Mouse (Mus musculus): Measurements from ENCODE around the gene Gpr12.
A peak's percentile ranks its signal among the peaks of the same experiment; 100 is the strongest.
"Not testable (repeated sequence)": the region's sequence is repeated elsewhere in the genome, so short reads cannot be mapped to it uniquely, and the experiment has no call there.

Gpr12 gene

DNA sequence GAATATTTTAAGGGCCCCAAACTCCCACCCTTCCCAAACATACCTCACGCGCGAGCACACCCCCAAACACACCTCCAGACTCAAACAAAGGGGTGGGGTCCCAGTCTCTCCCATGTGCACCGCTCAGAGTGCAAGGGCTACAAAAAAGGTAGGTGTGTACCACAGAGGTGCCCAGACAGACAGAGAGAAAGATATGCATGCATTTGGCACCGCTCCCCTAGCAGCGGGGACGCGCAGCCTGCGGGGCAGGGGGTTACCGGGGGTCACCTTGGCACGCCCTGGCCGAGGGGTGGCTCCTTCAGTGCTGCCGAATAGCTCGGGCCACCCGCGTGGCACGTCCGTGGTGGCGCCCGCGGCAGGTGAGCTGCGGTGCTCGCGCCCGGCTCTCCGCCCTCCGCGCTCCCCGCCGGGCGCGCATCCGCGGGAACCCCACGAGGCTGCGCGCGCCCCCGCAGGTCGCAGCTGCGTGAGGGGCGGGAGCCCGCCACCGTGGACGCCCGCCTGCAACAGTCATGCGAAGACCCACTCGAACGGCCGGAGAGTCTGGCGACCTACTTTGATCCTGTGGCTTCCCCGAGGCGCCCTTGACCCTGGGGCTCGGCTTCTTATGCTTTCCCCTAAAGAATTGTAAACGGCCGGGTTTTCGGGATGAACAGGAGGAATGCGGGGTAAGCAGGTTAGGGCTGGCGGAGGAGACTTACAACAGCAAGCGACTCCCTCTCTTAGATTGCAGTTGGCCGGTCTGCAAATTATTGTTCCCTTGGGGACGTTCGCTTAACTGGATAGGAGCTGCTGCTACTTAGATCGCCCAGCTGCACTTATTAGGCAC is at the start of gene Gpr12:
Gene Gpr12 (minus strand): TSS at position 762 of the 829 bp plus-strand sequence.
- DNase-seq (ENCODE audit: low read depth, low spot score) = no peak

DNA sequence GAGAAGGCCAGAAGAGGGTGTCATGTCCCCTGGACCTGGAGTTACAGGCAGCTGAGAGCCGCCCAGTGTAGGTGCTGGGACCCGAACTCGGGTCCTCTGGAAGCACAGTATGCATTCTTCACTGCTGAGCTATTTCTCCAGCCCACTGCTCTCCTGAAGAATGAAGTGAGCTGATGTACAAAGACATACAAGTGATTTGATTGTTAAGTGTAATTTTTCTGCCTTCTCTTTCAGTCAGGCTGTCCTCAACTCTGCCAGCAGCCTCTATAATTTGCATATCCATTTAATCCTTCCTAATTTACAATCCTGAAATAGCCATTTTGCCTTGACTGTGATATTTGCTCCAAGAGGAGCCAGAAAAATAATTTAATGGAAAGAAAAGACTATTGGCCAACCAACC is 46.6 kb upstream of the Gpr12 start:
- no peak for DNase-seq (ENCODE audit: low read depth, low spot score)

DNA sequence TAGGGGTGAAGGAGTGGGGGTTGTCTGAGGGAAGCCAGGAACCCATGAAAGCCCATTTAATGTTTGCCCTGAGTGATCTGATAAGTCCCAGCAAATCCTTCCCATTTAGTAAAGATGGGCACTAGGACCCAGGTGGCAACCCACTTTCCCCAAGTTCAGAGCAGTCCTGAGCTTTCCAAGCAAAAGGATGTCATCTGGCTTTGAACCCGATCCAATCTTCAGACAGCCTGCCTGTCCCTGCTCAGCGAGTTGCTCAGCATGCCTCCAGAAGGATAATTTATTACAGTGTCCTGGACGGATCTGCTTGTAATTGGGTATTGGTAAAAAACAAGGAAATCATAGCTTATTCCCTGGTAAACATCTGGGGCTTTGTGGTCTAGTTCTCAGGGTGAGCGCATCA is 45.9 kb upstream of the Gpr12 start:
- DNase-seq (ENCODE audit: low read depth, low spot score) = no peak

DNA sequence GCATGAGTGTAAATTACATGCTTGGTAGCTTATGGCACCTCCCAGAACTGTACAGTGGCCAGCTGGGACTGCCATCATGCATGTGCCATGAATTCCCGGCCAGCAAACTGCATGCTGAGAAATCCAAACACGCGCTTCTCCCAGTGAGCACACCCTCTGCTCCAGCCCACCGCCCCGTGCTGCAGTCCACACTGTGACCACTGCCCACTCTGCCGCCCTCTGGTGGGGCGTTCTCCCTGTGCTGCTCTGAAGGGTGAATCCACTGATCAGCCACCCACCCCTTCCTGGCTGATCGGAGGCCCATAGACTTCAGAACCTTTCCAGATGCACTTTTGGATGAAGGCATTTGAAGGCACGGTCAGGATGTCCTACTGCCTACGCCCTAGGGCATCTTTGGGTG is 44.6 kb upstream of the Gpr12 start:
- no peak for DNase-seq (ENCODE audit: low read depth, low spot score)

DNA sequence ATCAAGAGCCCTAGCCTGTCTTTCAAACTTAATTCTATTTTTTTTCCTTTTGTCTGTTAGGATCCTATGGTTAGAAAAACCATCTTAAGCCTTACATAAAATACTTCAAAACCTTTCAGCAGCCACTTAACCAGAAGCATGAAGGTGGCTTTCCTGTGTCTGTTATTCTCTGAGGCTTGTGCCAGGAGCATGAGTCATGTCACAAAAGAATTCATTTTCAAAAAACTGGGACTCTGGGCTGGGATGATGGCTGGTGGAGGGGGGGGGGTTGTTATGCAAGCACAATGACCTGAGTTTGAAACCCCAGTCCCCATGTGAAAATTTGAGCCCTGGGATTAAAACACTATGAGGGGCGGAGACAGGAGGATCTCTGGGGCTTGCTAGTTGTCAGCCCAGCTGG is 43.8 kb upstream of the Gpr12 start:
- no peak for DNase-seq (ENCODE audit: low read depth, low spot score)

DNA sequence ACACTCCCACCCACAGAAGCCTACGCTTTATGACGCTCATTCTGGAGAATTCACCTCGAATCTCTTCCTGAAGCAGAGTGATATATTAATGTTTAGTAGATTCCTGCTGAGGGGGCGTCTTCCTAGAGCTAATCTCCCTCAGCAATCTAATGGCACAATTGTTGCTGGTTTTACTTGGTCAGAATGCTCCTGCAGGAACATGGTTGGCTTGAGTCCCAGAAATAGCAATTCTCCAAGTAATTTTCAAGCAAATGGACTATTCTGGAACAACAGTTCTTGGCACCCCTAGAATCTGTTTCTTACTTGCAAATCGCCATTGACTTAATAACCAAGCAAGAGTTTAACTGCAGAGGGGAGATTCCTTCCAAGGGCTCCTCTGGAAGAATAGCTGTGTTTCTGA is 42.9 kb upstream of the Gpr12 start:
- DNase-seq (ENCODE audit: low read depth, low spot score) = peak; percentile 35

DNA sequence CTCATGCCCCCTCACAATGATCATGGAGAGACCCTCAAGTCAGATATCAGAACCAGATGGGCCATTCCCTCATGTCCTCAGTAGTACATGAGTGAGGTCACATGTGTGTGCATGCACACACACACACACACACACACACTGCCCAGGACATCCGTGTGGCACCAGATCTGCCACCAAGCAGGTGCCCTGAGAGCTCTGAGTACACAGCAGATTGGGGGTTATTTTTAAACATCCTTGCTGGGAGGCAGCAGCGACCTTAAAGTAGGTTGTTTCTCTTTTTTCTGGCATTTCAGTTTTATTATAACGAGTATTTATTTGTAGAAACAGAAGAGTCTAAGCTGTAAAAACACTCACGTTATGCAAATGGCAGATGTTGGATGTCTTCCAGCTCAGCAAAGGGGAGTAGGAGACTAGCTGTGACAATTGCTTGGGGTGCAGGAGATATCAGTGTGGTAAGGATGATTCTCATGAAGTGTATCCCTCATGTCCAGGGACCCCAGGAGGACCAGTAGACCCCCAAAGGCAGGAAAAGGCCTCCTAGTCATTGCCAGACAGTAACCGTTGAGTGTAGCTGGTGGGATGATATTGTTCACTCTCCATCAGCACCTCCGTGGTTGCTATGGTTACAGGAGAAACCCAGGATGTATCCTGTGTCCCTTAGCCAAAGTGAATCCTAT is 40.7 kb upstream of the Gpr12 start:
- no peak for DNase-seq (ENCODE audit: low read depth, low spot score)

DNA sequence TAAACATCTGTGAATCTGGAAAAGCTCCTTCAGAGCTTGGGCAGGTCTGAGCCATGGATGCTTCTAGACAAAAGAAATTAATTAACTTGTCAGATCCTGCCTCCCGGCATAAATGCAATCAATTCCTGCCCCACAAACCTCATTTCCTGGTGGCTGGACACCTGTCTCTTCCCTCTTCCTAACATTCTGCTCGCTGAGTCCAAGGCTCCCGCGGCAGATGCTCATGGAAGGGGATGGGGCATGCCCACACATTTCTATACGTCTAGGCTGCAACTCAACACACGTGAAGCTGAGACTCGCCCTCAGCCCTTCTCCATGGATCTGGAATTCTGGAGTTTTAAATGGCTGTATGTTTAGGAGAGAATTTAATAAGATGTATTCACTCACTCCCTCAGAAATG is 26.8 kb upstream of the Gpr12 start:
- DNase-seq (ENCODE audit: low read depth, low spot score) = no peak

DNA sequence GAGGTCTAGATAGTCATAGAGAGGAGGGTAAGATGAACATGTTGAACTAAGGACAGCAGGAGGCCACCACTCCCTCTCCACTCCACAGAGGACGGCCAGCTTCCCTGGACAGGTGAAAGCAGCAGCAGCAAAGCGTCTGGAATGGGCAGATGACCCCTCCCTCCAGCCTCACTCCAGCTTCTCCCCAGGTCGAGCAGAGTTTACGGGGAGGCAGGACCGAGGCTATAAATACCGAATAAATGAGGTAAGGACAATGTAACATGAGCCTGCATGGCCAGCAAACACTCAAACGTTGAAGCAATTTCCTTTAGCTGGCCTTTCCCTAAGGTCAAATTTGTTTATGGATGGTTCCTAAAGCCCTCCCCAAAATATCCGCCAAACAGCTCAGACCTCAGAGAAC is 26.0 kb upstream of the Gpr12 start:
- no peak for DNase-seq (ENCODE audit: low read depth, low spot score)

DNA sequence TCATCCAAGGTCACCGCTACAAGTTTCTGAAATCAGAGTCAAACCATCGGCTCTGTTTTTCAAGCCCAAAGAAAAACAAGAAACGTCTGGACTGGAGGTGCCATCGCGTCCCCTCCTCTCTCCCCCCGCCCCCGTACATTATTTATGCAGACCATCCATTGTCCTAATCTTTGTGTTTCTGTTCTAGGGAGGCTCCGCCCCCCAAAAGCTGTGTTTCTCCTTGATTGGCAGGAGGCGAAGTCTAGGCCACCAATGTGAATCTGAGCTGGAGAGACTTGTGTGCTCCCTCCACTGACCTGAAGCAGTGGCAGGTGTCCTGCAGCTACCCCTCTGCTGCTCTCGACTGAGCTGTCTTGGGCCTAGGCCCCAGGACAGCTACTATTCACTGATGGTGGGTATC is 24.6 kb upstream of the Gpr12 start:
- no peak for DNase-seq (ENCODE audit: low read depth, low spot score)

DNA sequence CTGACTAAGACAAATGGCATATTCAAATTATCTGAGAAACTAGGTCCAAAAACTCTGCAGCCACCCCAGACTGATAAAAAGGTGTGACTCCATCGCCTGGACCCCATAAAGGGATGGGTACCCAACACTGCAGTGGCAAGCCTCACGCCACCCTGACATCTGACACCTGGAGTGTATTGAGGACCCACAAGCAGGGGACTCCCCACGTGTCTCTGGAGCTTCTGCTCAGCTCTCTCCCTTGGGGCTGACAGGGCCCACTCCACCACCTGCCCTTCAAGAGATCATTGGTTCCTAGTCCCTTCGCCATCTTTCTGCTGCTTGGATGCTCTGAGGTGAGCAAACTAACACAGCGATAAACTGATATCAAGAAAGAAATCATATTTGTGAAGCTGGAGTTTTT is 22.8 kb upstream of the Gpr12 start:
- DNase-seq (ENCODE audit: low read depth, low spot score) = no peak

DNA sequence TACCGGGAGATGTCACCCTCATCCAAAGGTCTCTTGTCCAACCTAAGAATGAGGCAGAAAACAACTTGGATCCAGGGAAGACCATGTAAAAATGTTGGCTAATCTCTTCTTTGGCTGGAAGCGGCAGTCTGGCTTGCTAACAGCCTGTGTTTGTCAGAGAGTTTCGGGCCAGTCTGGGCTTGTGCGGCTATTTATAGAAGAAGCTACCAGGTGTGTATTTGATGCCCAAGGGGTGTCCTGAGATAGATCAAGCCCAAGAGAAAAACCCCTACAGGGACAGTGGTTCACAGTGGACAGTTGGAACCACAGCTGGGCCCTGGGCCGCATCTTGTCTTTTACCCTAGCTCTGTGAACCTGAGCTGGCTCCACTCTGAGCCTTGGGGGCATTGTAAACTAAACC is 21.9 kb upstream of the Gpr12 start:
- DNase-seq (ENCODE audit: low read depth, low spot score) = no peak

DNA sequence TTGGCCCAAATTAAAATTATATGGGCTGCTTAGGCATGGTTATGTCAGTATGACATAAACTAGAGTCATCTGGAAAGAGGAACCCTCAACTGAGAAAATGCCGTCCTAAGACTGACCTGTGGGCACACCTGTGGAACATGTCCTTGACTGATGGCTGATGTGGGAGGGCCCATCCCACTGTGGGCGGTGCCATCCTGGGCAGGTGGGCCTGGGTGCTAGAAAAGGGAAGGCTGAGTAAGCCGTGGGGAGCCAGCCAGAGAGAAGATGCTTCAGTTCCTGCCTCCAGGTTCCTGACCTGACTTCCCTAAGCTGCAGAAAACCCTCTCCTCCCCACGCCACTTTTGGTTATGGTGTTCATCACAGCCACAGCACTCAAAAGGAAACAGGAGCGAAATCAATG is 21.2 kb upstream of the Gpr12 start:
- DNase-seq (ENCODE audit: low read depth, low spot score) = no peak

DNA sequence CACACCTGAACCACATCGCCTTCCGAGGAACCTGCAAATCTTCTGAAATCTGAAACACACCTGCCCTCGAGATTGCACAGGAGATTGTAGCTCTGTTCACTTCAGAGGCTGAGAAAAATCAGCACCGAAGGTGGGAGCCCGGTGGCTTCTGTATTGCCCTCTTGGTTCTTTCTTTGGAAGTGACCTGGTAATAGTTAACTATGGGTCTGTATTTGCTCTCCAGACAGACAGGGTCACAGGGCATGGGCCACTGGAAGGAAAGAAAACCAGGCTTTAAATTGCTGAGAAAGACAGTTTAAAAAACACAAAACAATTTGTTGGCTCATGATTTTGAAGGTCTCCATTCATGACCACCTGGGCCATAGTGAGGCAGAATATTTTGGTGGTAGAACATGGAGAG is 14.9 kb upstream of the Gpr12 start:
- no peak for DNase-seq (ENCODE audit: low read depth, low spot score)

DNA sequence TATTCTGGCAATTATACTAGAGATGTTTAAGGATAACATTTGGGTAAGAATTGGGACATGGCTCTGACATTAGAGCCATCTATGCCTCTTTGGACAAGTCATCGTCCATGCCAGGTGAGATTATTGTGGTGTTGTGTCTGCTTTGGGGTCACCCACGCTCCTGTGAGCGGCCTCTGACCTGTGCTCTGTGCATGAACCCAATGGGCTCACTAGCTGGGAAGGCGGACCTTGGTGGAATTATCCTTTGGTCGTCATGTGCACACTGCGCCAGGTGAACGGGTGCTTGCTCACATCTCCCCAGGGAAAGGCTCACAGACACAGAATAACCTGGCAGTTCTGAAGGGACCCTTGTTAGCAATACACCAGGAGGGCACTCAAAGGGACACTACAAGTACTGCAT is 14.2 kb upstream of the Gpr12 start:
- not testable (repeated sequence) for DNase-seq (ENCODE audit: low read depth, low spot score)

DNA sequence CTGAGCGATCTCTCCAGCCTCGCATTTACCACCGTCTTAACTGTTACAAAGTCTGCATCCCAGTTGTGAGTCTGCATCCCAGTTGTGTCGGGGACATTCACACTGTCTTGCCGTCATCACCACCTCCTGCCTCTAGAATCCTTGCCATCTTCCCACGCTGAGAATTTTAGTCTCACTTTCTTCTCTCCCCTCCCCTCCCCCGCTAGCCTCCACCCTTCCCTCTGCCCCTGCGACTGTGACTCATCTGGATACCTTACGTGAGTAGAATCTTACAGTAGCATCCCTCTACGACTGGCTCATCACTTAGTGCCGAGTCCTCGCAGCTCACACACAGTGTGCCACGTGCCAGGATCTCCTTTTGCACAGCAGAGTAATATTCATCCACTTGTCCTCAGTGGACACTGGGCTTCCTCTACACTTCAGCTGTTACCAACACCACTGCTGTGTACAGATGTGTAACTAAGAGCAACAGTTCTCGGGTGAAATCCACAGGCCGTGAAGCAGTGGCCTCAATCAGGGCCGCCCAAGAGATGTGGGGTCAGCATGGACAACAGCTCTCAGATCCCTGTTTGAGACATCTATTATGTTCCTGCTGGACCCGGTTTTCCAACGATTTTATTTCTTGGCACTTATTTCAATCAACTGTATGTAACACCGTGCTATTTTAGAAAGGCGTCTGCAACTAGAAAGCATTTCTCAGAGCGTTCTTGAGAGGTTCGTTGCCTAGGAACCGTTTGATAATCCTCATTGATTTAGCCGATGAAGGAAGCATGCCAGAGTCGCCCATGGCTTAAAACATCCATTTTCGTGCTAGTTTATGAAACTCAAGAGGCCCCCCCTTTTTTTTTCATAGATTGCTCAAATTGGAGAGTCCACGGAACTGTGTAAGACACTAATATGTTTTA is 13.4 kb upstream of the Gpr12 start:
- DNase-seq (ENCODE audit: low read depth, low spot score) = no peak

DNA sequence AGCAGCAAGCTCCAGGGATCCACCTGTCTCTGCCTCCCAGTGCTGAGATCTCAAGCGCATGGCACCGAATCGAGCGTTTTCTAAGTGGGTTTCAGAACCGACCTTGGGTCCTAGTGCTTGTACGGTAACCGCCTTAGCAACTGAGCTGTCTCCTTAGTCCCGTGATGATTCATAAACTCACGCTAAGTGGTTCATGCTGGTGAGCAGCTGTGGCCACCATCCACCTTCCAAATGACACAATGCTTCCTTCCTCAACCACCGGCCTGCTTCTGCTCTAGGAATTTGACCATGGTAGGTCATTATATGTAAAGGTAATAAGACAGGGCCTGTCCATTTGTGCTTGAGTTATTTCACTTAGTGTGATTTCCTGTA is 12.4 kb upstream of the Gpr12 start:
- DNase-seq (ENCODE audit: low read depth, low spot score) = no peak

DNA sequence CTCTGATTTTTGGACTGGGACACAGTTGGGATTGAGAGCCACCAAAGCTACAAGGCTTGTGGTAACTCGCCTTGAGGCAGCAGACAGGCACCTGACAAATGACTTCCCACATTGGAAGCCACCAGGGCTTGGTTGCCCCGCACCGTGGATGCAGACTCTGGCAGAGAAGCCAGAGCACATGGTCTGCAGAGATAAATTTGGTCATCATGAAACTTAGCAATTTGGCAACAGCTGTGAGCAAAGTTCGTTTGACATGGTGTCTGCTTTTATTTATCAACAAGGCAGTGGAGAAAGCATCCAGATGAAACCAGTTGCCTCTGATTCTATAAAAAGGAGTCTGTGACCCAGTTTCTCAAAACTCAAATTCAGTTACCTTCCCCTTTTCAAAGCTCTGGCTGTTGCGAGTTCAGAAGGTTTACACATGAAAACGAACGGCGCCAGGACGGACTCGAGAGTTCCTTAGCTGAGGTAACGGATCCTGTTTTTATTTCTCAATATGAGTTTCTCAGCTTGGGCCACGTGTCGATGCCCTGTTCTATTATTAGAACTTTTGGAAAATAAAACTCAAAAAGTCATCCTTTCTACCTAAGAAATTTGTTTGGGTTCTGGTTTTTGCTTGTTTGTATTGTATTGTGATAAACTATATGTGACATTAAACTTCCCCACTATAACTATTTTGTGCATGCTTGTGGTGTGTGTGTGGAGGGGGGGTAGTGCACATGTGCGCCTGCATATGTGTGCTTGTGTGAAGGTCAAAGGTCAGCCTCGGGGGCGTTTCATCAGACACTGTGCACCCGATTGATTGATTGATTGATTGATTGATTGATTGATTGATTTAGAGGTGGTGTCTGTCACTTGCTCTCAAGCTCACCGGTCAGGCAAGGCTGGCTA is 11.8 kb upstream of the Gpr12 start:
- DNase-seq (ENCODE audit: low read depth, low spot score) = no peak

DNA sequence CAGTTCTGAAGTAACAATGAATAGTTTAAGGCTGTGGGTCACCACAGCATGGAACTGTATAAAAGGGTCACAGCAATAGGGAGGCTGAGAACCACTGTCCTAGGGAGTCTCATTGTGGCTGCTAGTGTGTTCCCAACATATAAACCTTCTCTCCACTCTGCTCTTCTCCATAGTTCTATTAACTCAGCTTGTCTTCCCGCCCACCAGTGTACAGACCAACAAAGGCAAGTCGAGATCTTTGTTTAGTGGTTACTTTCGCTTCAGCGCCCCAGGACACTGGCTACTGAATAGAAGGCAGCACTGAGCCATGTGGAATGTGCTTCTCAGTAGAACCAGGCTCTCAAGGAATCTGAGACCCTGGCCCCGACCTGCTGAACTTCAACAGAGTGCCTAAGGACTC is 7.5 kb upstream of the Gpr12 start:
- DNase-seq (ENCODE audit: low read depth, low spot score) = no peak

DNA sequence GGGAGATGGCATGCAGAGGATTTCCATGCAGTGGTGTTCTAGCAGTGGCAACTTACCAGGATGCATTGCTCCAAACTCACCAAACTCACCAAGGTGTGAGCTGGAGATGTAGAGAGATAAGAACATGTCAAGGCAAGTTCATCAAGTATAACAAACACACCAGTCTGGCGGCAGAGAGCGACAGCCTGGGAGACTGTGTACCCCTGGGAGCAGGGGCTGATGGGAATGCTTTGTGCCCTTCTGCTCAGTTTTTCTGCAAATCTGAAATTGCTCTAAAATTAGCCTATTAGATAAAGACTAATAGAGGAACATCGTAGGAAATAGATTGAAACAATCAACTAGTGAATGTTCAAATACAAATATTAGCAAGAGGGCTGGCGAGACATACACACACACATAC is 6.6 kb upstream of the Gpr12 start:
- DNase-seq (ENCODE audit: low read depth, low spot score) = no peak

DNA sequence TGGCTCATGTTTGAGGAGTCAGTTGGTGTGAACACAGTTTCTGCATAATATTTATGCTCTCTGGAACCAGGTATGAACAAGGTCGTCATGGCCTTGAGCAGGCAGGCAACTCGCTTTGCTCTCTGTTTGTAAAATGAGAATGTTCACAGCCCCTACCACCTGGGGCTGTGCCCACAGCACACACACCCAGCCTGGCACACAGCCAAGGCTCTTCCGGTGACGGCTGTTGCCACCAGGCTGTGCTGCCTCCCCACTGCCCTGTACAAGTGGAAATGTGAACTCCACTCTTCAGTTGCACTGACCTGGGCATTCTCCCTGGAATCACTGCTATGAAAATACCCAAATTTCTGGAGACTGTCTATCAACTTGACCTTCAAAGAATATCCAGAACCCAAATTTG is 5.9 kb upstream of the Gpr12 start:
- DNase-seq (ENCODE audit: low read depth, low spot score) = no peak
